Mouse (Mus musculus) heart, postnatal 25 days (tissue): Measurements from ENCODE around the gene Rap1gap2. TPM values are rescaled to one million over a fixed set of nuclear protein-coding genes. Genes with fewer than 3 reads are reported as not detected.

ENCODE experiments used
- DNase-seq: peaks from one replicate; pipeline ENCODE4 v3.0.0; 2022; ENCODE audit warnings: low spot score
- intact Hi-C: fragments of 180-260 bp; cut with DNase I; formaldehyde crosslinking; loops from one replicate; pipeline ENCODE4 v1.15.1; 2025
- total RNA-seq, 2 experiments: library from RNA; stranded (reverse); gene quantifications; 2 replicates each; pipeline ENCODE4 v1.2.3; 2021

Rap1gap2 gene
- total RNA-seq, 2 experiments from 2014 or later = 85.8 to 86.8 TPM

- intact Hi-C loops = no loop called here
- no peak for DNase-seq
These were observed 217.8 kb downstream of the Rap1gap2 start for GRCm38 (mm10) chr11:74392903-74393302.

- intact Hi-C loops = no loop called here
- no peak for DNase-seq
These were observed 218.8 kb downstream of the Rap1gap2 start for GRCm38 (mm10) chr11:74391899-74392298.

DNA sequence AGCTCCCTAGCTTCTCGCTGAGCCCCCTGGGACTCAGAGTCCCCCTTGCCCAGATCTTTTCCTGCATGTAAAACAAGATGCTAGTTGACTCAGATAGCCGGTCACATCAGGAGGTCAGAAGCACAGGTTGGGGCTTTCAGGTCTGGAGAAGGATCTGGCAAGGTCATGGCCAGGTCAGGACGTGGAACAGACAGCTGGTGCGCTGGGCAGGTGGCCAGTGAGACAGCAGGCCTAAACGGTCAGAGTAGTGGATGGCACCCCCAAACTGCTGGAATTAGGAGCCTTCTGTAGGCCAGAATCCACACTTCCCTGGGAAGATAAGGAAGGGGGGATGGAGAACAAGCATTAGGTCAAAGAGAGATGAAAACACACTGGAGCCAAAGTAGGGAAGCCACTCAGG is 223.5 kb downstream of the Rap1gap2 start:
- no peak for DNase-seq

GRCm38 (mm10) chr11:74385674-74386073 is 225.0 kb downstream of the Rap1gap2 start:
- DNase-seq = no peak

More for the DNA sequence above, 223.5 kb downstream of the Rap1gap2 start:
- intact Hi-C loops = no loop called here

GRCm38 (mm10) chr11:74379166-74379873 is 231.4 kb downstream of the Rap1gap2 start:
- intact Hi-C loops = loop anchor here (5.0 to 10.0 kb wide), 2 partner anchors 88 to 1305 kb away; no protein-coding TSS in a partner anchor
- no peak for DNase-seq

More at GRCm38 (mm10) chr11:74385674-74386073, 225.0 kb downstream of the Rap1gap2 start:
- intact Hi-C loops = no loop called here

DNA sequence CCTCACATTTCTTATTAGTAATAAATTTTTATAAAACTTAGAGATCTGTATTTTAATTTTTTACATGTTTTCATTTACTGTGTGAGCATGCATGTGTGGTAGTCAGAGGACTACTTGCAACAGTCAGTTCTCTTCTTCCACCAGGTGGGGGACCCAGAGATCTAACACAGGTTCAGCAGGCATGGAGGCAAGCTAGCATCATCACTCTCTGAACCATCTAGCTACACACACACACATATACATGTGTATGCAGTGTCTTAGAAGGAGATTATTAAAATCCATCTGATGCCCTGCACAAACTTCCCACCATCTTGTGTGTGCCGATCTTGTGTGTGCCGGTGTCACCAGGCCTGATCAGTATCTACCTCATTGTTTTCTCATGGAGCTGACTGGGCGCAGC is 233.9 kb downstream of the Rap1gap2 start:
- intact Hi-C loops = loop anchor here (2.0 to 10.0 kb wide), 4 partner anchors 90 to 1302 kb away; no protein-coding TSS in a partner anchor
- DNase-seq = no peak

- intact Hi-C loops = loop anchor here (5.0 to 10.0 kb wide), 2 partner anchors 1297 to 1364 kb away; no protein-coding TSS in a partner anchor
- DNase-seq = no peak
These were observed 239.2 kb downstream of the Rap1gap2 start for GRCm38 (mm10) chr11:74371393-74372100.

DNA sequence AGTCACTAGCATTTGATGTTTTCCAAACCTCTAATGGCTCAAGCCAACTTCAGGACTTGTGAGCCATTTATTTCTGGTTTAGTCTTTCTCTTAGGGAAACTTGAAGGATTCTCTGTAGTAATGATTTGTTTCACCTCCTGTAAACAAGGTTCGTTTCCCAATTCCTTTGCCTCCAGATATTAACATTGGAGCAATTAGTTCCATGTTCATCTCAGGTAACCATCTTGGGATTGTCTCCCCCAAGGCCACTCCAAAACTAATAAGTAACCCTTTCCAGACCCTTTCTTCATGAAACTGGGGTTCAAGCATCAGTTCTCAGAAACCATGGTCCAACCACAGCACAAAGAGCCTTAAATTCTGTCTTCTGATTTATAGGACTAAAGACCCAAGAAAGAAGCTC is 248.9 kb downstream of the Rap1gap2 start, which contains the start of gene Olfr412:
Olfr412 (plus strand) TSS at position 301 of the 400 bp plus-strand sequence.
- intact Hi-C loops = no loop called here
- no peak for DNase-seq

- no peak for DNase-seq
- intact Hi-C loops = no loop called here
These were observed 258.2 kb downstream of the Rap1gap2 start, which contains the start of gene Olfr411 for GRCm38 (mm10) chr11:74352550-74352949. Olfr411 (minus strand) TSS chr11:74352650.

DNA sequence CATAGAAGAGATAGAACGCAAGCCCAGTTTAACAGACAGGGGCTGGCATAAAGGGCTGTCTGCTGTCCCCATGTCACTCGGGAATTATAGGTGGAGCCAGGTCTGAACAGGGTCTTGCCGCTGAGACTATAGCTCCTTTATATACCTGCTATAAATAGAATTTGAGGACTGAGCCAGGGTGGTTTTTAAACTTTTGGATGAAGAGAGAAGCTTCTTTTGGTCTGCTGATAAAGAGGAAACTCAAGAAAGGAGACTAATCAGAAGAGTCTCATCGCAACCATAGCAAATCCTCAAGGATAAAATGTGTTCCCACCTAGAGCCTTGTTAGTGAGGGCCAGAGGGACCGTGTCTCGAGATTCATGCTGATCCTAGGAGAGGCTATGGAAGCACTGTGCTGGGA is 272.8 kb downstream of the Rap1gap2 start, which contains the start of gene Olfr410:
Olfr410 (minus strand) TSS at position 101 of the 400 bp plus-strand sequence.
- intact Hi-C loops = no loop called here
- DNase-seq = no peak

Other genes starting within 250 kb of the Rap1gap2 start
- not detected for gene Olfr412, start 248.8 kb downstream of the Rap1gap2 start, total RNA-seq
- gene Ccdc92b, start 8.7 kb upstream of the Rap1gap2 start, total RNA-seq = under 1 TPM; 0.47 to 0.59 TPM
- 100 to 1,000 TPM; 208 to 227 TPM for gene Cluh, start 38.6 kb upstream of the Rap1gap2 start, total RNA-seq
- 100 to 1,000 TPM; 206 to 224 TPM for gene Pafah1b1, start 113.8 kb upstream of the Rap1gap2 start, total RNA-seq
- gene Mettl16, start 159.9 kb upstream of the Rap1gap2 start, total RNA-seq = 10 to 100 TPM; 14.0 to 15.1 TPM
- gene Mnt, start 220.0 kb upstream of the Rap1gap2 start, total RNA-seq = 10 to 100 TPM in 1 of 2 experiments, 1 to 10 TPM in 1; 9.8 to 10.6 TPM